Mouse (Mus musculus): ENCODE results near the gene Dnajc17.
A peak's percentile ranks its signal among the peaks of the same experiment; 100 is the strongest.

Gene Dnajc17

GRCm38 (mm10) chr2:119197493-119197892 is 11.1 kb downstream of the Dnajc17 start:
- no peak for DNase-seq

GRCm38 (mm10) chr2:119196316-119197108 is 12.1 kb downstream of the Dnajc17 start:
- no peak for DNase-seq

- no peak for DNase-seq
Observed at GRCm38 (mm10) chr2:119194140-119194539, 14.5 kb downstream of the Dnajc17 start.

- DNase-seq: no peak
Observed at GRCm38 (mm10) chr2:119190969-119191368, 17.6 kb downstream of the Dnajc17 start.

- DNase-seq: peak; percentile 91
Observed at GRCm38 (mm10) chr2:119189029-119189710, 19.4 kb downstream of the Dnajc17 start.

- no peak for DNase-seq
Observed at GRCm38 (mm10) chr2:119182914-119183313, 25.7 kb downstream of the Dnajc17 start.

GRCm38 (mm10) chr2:119177384-119177939 is 31.1 kb downstream of the Dnajc17 start:
- DNase-seq: no peak

- no peak for DNase-seq
Observed at GRCm38 (mm10) chr2:119176761-119177160, 31.8 kb downstream of the Dnajc17 start.

GRCm38 (mm10) chr2:119175614-119176013 is 33.0 kb downstream of the Dnajc17 start:
- DNase-seq: no peak

GRCm38 (mm10) chr2:119174866-119175265 is 33.7 kb downstream of the Dnajc17 start:
- DNase-seq: no peak

GRCm38 (mm10) chr2:119173991-119174651 is 34.5 kb downstream of the Dnajc17 start, which contains the start of gene Gm14137:
TSS of gene Gm14137 (plus strand) at chr2:119174509.
- no peak for DNase-seq

GRCm38 (mm10) chr2:119172862-119173576 is 35.6 kb downstream of the Dnajc17 start:
- no peak for DNase-seq

GRCm38 (mm10) chr2:119172446-119172845 is 36.1 kb downstream of the Dnajc17 start:
- no peak for DNase-seq

GRCm38 (mm10) chr2:119171574-119171973 is 37.0 kb downstream of the Dnajc17 start:
- no peak for DNase-seq

GRCm38 (mm10) chr2:119170282-119170681 is 38.3 kb downstream of the Dnajc17 start:
- DNase-seq: no peak

GRCm38 (mm10) chr2:119167866-119168256 is 40.7 kb downstream of the Dnajc17 start:
- no peak for DNase-seq

- peak; percentile 32 for DNase-seq
Observed at GRCm38 (mm10) chr2:119166901-119167865, 41.4 kb downstream of the Dnajc17 start, which contains the start of gene Gchfr. TSS of gene Gchfr (plus strand) at chr2:119167773.

- DNase-seq: no peak
Observed at GRCm38 (mm10) chr2:119165401-119165800, 43.2 kb downstream of the Dnajc17 start.

GRCm38 (mm10) chr2:119163999-119164398 is 44.6 kb downstream of the Dnajc17 start:
- no peak for DNase-seq

- DNase-seq: no peak
Observed at GRCm38 (mm10) chr2:119163135-119163534, 45.5 kb downstream of the Dnajc17 start.

- no peak for DNase-seq
Observed at GRCm38 (mm10) chr2:119161247-119161646, 47.3 kb downstream of the Dnajc17 start.

All from cerebellum, adult 9-10 months (tissue).